Mouse (Mus musculus) intestine, embryonic 15.5 days (tissue): ENCODE data around the gene Rps6ka2. TPM values are rescaled to one million over a fixed set of nuclear protein-coding genes. Genes with fewer than 3 reads are reported as not detected.

ENCODE experiments used
- ATAC-seq: fragments of 200-750 bp; cut with Nextera tagmentation; 2 replicates; pipeline ENCODE4 v1.8.0; 2017; ENCODE audit warnings: moderate TSS enrichment, moderate library complexity
- H3K27ac ChIP-seq: fragments of 300-500 bp; sonication (generic); 2 replicates; pipeline ENCODE4 v1.5.1; 2015; ENCODE audit warnings: mild to moderate bottlenecking, inconsistent platforms
- H3K27me3 ChIP-seq: fragments of 300-500 bp; sonication (generic); replicated peaks from 2 replicates; pipeline ENCODE4 v1.6.1; 2015; ENCODE audit warnings: inconsistent platforms
- H3K36me3 ChIP-seq: fragments of 300-500 bp; sonication (generic); 2 replicates; pipeline ENCODE4 v1.6.1; 2015; ENCODE audit warnings: inconsistent platforms
- H3K4me1 ChIP-seq: fragments of 300-500 bp; sonication (generic); replicated peaks from 2 replicates; pipeline ENCODE4 v1.6.1; 2015; ENCODE audit warnings: inconsistent platforms
- H3K4me2 ChIP-seq: fragments of 300-500 bp; sonication (generic); replicated peaks from 2 replicates; pipeline ENCODE4 v1.6.1; 2015; ENCODE audit warnings: mild to moderate bottlenecking, inconsistent platforms
- H3K4me3 ChIP-seq: fragments of 300-500 bp; sonication (generic); replicated peaks from 2 replicates; pipeline ENCODE4 v1.5.1; 2015; ENCODE audit warnings: inconsistent platforms
- H3K9ac ChIP-seq: fragments of 300-500 bp; sonication (generic); 2 replicates; pipeline ENCODE4 v1.6.1; 2015; ENCODE audit warnings: inconsistent platforms
- H3K9me3 ChIP-seq: fragments of 300-500 bp; sonication (generic); 2 replicates; pipeline ENCODE4 v1.6.1; 2016; ENCODE audit warnings: inconsistent platforms
- WGBS: fragments of 180-500 bp; shearing (Covaris S2); methylation state at CpG from one replicate; pipeline ENCODE4 v1.1.7; 2015; 5-methylcytosine and 5-hydroxymethylcytosine counted together
- polyA plus RNA-seq: library from polyadenylated mRNA; unstranded; fragments of >200 nt; fragmentation: Nextera tagmentation; extraction: Ambion mirVana; gene quantifications from 2 replicates; pipeline ENCODE4 v1.2.1, GENCODE M21; 2015

The Rps6ka2 gene
- polyA plus RNA-seq, 1 experiment from 2014 or later: 8.0 TPM

- no peak for ATAC-seq
- H3K27me3 ChIP-seq: no peaks in the 10 kb centered on the region
- no peaks in the 10 kb centered on the region for H3K4me1 ChIP-seq
- WGBS: 74% methylated on average over 4 of the region's 4 CpGs
- H3K4me2 ChIP-seq: no peak overlapping the region
- H3K9ac ChIP-seq: no peak overlapping the region
- no peaks in the 10 kb centered on the region for H3K36me3 ChIP-seq
- no peaks in the 10 kb centered on the region for H3K9me3 ChIP-seq
- H3K4me3 ChIP-seq: no peak overlapping the region
- H3K27ac ChIP-seq: no peak overlapping the region
Observed at GRCm38 (mm10) chr17:7238766-7239165, 68.9 kb downstream of the Rps6ka2 start.

GRCm38 (mm10) chr17:7240526-7240925, 70.6 kb downstream of the Rps6ka2 start:
- Histone ChIP-seq H3K4me1 (no peaks in the 10 kb centered on the region), H3K36me3 (no peaks in the 10 kb centered on the region), H3K4me2 (no peak overlapping the region), H3K27me3 (no peaks in the 10 kb centered on the region), H3K9ac (no peak overlapping the region), H3K4me3 (no peak overlapping the region), H3K27ac (no peak overlapping the region), H3K9me3 (no peaks in the 10 kb centered on the region)
- WGBS: 85% methylated on average over 4 of the region's 4 CpGs
- ATAC-seq: no peak

GRCm38 (mm10) chr17:7245078-7245477, 75.2 kb downstream of the Rps6ka2 start:
- Histone ChIP-seq H3K4me2 (no peak overlapping the region), H3K36me3 (no peaks in the 10 kb centered on the region), H3K9ac (no peak overlapping the region), H3K4me1 (no peaks in the 10 kb centered on the region), H3K27me3 (no peaks in the 10 kb centered on the region), H3K4me3 (no peak overlapping the region), H3K27ac (no peak overlapping the region), H3K9me3 (no peaks in the 10 kb centered on the region)
- no peak for ATAC-seq
- 90% methylated on average over 6 of the region's 6 CpGs for WGBS

GRCm38 (mm10) chr17:7246893-7247556, 77.1 kb downstream of the Rps6ka2 start:
- no peak overlapping the region for H3K4me2 ChIP-seq
- H3K36me3 ChIP-seq: no peaks in the 10 kb centered on the region
- no peak overlapping the region for H3K4me3 ChIP-seq
- no peak for ATAC-seq
- H3K9ac ChIP-seq: no peak overlapping the region
- 80% methylated on average over 6 of the region's 6 CpGs for WGBS
- no peaks in the 10 kb centered on the region for H3K9me3 ChIP-seq
- H3K27ac ChIP-seq: no peak overlapping the region
- H3K4me1 ChIP-seq: no peaks in the 10 kb centered on the region
- H3K27me3 ChIP-seq: no peaks in the 10 kb centered on the region

GRCm38 (mm10) chr17:7250373-7250772, 80.5 kb downstream of the Rps6ka2 start:
- no peaks in the 10 kb centered on the region for H3K36me3 ChIP-seq
- no peaks in the 10 kb centered on the region for H3K4me1 ChIP-seq
- no peak for ATAC-seq
- no peak overlapping the region for H3K27ac ChIP-seq
- no peaks in the 10 kb centered on the region for H3K27me3 ChIP-seq
- no peak overlapping the region for H3K4me2 ChIP-seq
- no peak overlapping the region for H3K4me3 ChIP-seq
- H3K9ac ChIP-seq: no peak overlapping the region
- 73% methylated on average over 4 of the region's 4 CpGs for WGBS
- H3K9me3 ChIP-seq: no peaks in the 10 kb centered on the region

GRCm38 (mm10) chr17:7257208-7257607, 87.3 kb downstream of the Rps6ka2 start:
- Histone ChIP-seq H3K36me3 (no peaks in the 10 kb centered on the region), H3K4me2 (no peak overlapping the region), H3K4me3 (no peak overlapping the region), H3K4me1 (peaks cover 27% of the 10 kb centered on the region), H3K27ac (no peak overlapping the region), H3K9ac (no peak overlapping the region), H3K27me3 (no peaks in the 10 kb centered on the region), H3K9me3 (no peaks in the 10 kb centered on the region)
- 85% methylated on average over 1 of the region's 1 CpGs for WGBS
- no peak for ATAC-seq

GRCm38 (mm10) chr17:7258748-7259359, 88.9 kb downstream of the Rps6ka2 start:
- 53% methylated on average over 15 of the region's 15 CpGs for WGBS
- ATAC-seq: no peak
- H3K27ac ChIP-seq: no peak overlapping the region
- no peak overlapping the region for H3K4me3 ChIP-seq
- no peak overlapping the region for H3K9ac ChIP-seq
- H3K36me3 ChIP-seq: no peaks in the 10 kb centered on the region
- H3K4me2 ChIP-seq: 0 out of 2 replicates have a peak overlapping the region, but pooled peaks have one; percentile 0
- peaks cover 28% of the 10 kb centered on the region for H3K4me1 ChIP-seq
- H3K9me3 ChIP-seq: no peaks in the 10 kb centered on the region
- H3K27me3 ChIP-seq: no peaks in the 10 kb centered on the region

GRCm38 (mm10) chr17:7260360-7260759, 90.4 kb downstream of the Rps6ka2 start:
- peaks cover 28% of the 10 kb centered on the region for H3K4me1 ChIP-seq
- H3K27me3 ChIP-seq: no peaks in the 10 kb centered on the region
- H3K4me3 ChIP-seq: no peak overlapping the region
- no peak overlapping the region for H3K9ac ChIP-seq
- WGBS: 24% methylated on average over 10 of the region's 10 CpGs
- 0 out of 2 replicates have a peak overlapping the region, but pooled peaks have one; percentile 7 for H3K4me2 ChIP-seq
- H3K27ac ChIP-seq: no peak overlapping the region
- peak; percentile 77 for ATAC-seq
- no peaks in the 10 kb centered on the region for H3K36me3 ChIP-seq
- H3K9me3 ChIP-seq: no peaks in the 10 kb centered on the region

GRCm38 (mm10) chr17:7262056-7262455, 92.1 kb downstream of the Rps6ka2 start:
- H3K36me3 ChIP-seq: no peaks in the 10 kb centered on the region
- no peak overlapping the region for H3K4me3 ChIP-seq
- H3K27ac ChIP-seq: peak overlapping the region; percentile 38; the same call in 1 of the 2 replicates
- no peak overlapping the region for H3K9ac ChIP-seq
- H3K4me1 ChIP-seq: peaks cover 33% of the 10 kb centered on the region
- WGBS: 31% methylated on average over 10 of the region's 10 CpGs
- no peaks in the 10 kb centered on the region for H3K27me3 ChIP-seq
- no peaks in the 10 kb centered on the region for H3K9me3 ChIP-seq
- H3K4me2 ChIP-seq: no peak overlapping the region
- ATAC-seq: peak; percentile 49

GRCm38 (mm10) chr17:7262620-7263019, 92.7 kb downstream of the Rps6ka2 start:
- Histone ChIP-seq H3K27ac (no peak overlapping the region), H3K4me1 (peaks cover 33% of the 10 kb centered on the region)
- ATAC-seq: peak; percentile 35; the same call in 1 of the 2 replicates

GRCm38 (mm10) chr17:7264610-7265009, 94.7 kb downstream of the Rps6ka2 start:
- Histone ChIP-seq H3K27me3 (no peaks in the 10 kb centered on the region), H3K9me3 (no peaks in the 10 kb centered on the region), H3K4me2 (no peak overlapping the region), H3K4me1 (peaks cover 42% of the 10 kb centered on the region), H3K4me3 (no peak overlapping the region), H3K9ac (no peak overlapping the region), H3K27ac (no peak overlapping the region), H3K36me3 (no peaks in the 10 kb centered on the region)
- ATAC-seq: no peak
- 92% methylated on average over 5 of the region's 5 CpGs for WGBS

More at GRCm38 (mm10) chr17:7262620-7263019, 92.7 kb downstream of the Rps6ka2 start:
- no peaks in the 10 kb centered on the region for H3K9me3 ChIP-seq
- H3K4me2 ChIP-seq: no peak overlapping the region
- H3K9ac ChIP-seq: no peak overlapping the region
- H3K4me3 ChIP-seq: no peak overlapping the region
- 45% methylated on average over 4 of the region's 4 CpGs for WGBS
- H3K36me3 ChIP-seq: no peaks in the 10 kb centered on the region
- no peaks in the 10 kb centered on the region for H3K27me3 ChIP-seq

GRCm38 (mm10) chr17:7265291-7265690, 95.4 kb downstream of the Rps6ka2 start:
- Histone ChIP-seq H3K36me3 (no peaks in the 10 kb centered on the region), H3K27ac (no peak overlapping the region)
- 68% methylated on average over 4 of the region's 4 CpGs for WGBS

More at GRCm38 (mm10) chr17:7265291-7265690, 95.4 kb downstream of the Rps6ka2 start:
- Histone ChIP-seq H3K9me3 (no peaks in the 10 kb centered on the region), H3K27me3 (no peaks in the 10 kb centered on the region), H3K4me1 (peaks cover 41% of the 10 kb centered on the region), H3K9ac (no peak overlapping the region), H3K4me2 (no peak overlapping the region), H3K4me3 (no peak overlapping the region)
- no peak for ATAC-seq
